Mouse (Mus musculus): Measurements from ENCODE around the gene Rpl19.
A peak's percentile ranks its signal among the peaks of the same experiment; 100 is the strongest.

DNA sequence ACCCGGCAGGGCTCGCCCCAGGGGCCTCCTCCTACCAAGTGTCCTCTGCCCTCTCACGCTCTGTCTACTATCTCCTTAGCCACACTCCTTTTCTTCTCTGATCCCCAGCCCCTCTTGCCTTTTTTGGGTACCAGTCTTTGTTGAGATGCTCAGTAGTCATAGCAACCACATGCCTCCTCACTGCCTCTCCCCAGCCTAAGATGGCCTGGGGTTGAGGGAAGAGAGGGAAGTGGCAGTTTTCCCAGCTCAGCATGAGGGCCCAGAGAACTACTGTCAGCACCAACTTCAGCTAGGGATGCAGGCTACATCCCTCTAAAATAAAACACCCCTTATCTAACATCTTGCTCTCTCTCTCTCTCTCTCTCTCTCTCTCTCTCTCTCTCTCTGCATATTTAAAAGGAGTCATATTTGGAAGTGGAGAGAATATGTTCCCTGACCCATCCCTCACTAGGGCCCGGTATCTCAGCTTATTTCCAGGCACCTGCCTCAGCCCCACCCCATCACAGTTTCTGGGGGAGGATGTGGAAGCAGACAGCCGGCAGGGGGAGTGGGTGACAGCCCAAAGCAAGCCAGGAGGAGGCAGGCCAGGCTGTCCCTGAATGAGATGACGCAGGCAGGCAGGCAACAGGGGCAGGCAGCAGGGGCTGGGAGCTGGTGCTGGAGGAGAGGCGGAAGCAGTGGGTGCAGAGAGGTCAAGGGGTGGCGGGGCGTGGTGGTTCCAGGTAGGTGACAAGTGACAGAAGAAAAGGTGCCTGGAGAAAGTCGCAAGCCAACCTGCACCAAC is 7.5 kb upstream of the Rpl19 start:
- TF ChIP-seq CTCF (IDR thresholded peaks at IDR 0.05; ENCODE audit: borderline replicate concordance, extremely low read depth, insufficient read depth, insufficient read length) (peak; percentile 50; the same call in 1 of the 2 replicates), POLR2A (IDR thresholded peaks at IDR 0.05; ENCODE audit: borderline replicate concordance, extremely low read depth, insufficient read depth, insufficient read length, poor library complexity, severe bottlenecking) (no peak)

Measured in brain, embryonic 14.5 days (tissue).